Mouse (Mus musculus): ENCODE data around the gene Vmn1r229.

Vmn1r229 gene

GRCm38 (mm10) chr17:20811255-20811654 lies at the start of gene Vmn1r229:
Gene Vmn1r229, plus strand, starts transcription at chr17:20811555.
- DNase-seq: no peak

- no peak for DNase-seq
Observed at GRCm38 (mm10) chr17:20786057-20786456, 25.3 kb upstream of the Vmn1r229 start, which contains the start of gene Vmn1r228. Gene Vmn1r228, minus strand, starts transcription at chr17:20786157.

GRCm38 (mm10) chr17:20840144-20840543 lies 28.8 kb downstream of the Vmn1r229 start, which contains the start of gene Vmn1r230:
Gene Vmn1r230, plus strand, starts transcription at chr17:20840444.
- DNase-seq: no peak

All from right cerebral cortex, postnatal 25 days (tissue).